ENCODE assay signal across 1 mouse cellular context in genomic region chr11:75738477-75738821, GRCm38 (mm10).
TF ChIP-seq lines count a peak whose summit lies in the region.

No protein-coding gene starts in this region.

TF ChIP-seq in CH12.LX, 34 proteins besides CTCF, POLR2A, EP300 and RAD21 (continued from another document):
- no peak for TF ChIP-seq HCFC1 (IDR thresholded peaks at IDR 0.05; ENCODE audit: low read depth, low read length)
- peak; percentile 69; the same call in 1 of the 2 replicates for TF ChIP-seq MAFK (IDR thresholded peaks at IDR 0.05; ENCODE audit: insufficient replicate concordance, low read length)
- no peak for TF ChIP-seq USF2 (conservative IDR thresholded peaks at IDR 0.05; ENCODE audit: low read depth, low read length)
- no peak for TF ChIP-seq SIN3A (IDR thresholded peaks at IDR 0.05; ENCODE audit: low read length)
- no peak for TF ChIP-seq MEF2A (IDR thresholded peaks at IDR 0.05; ENCODE audit: borderline replicate concordance, low read depth, low read length)
- TF ChIP-seq MAX (IDR thresholded peaks at IDR 0.05; ENCODE audit: low read length), result 0 out of 2 replicates have a peak, but pooled peaks have one; percentile 3
- TF ChIP-seq ZNF384 (IDR thresholded peaks at IDR 0.05; ENCODE audit: low read depth, low read length), result peak; percentile 76
- TF ChIP-seq UBTF (IDR thresholded peaks at IDR 0.05; ENCODE audit: low read depth, low read length), result no peak
- TF ChIP-seq JUND (conservative IDR thresholded peaks at IDR 0.05; ENCODE audit: low read depth, low read length), result no peak
- no peak for TF ChIP-seq USF1 (IDR thresholded peaks at IDR 0.05; ENCODE audit: low read depth, low read length)
- TF ChIP-seq IRF4 (IDR thresholded peaks at IDR 0.05; ENCODE audit: low read depth, low read length), result no peak
- TF ChIP-seq ELF1 (IDR thresholded peaks at IDR 0.05; ENCODE audit: low read depth, low read length), result no peak
